Mouse (Mus musculus) midbrain, embryonic 14.5 days (tissue): ENCODE data around the gene Pgpep1. TPM values are rescaled to one million over a fixed set of nuclear protein-coding genes. Genes with fewer than 3 reads are reported as not detected.
A peak's percentile ranks its signal among the peaks of the same experiment; 100 is the strongest.

Experiments
- ATAC-seq: fragments of 200-750 bp; cut with Nextera tagmentation; 2 replicates; pipeline ENCODE4 v1.8.0; 2017; ENCODE audit warnings: moderate number of reproducible peaks, moderate library complexity; ENCODE audit not compliant: low FRiP score, low TSS enrichment
- DNase-seq: peaks from one replicate; pipeline ENCODE4 v3.0.0-alpha.2; 2015
- H3K27ac ChIP-seq: fragments of 300-500 bp; sonication (generic); replicated peaks from 2 replicates; pipeline ENCODE4 v1.5.1; 2014; ENCODE audit warnings: mild to moderate bottlenecking, low read depth, low read length, moderate library complexity
- H3K27me3 ChIP-seq: fragments of 300-500 bp; sonication (generic); 2 replicates; pipeline ENCODE4 v1.6.1; 2014; ENCODE audit warnings: low read length, control low read depth, mixed read lengths; ENCODE audit not compliant: control insufficient read depth, insufficient read depth
- H3K36me3 ChIP-seq: fragments of 300-500 bp; sonication (generic); 2 replicates; pipeline ENCODE4 v1.6.1; 2014; ENCODE audit warnings: low read length, control low read depth; ENCODE audit not compliant: control insufficient read depth, insufficient read depth
- H3K4me1 ChIP-seq: fragments of 300-500 bp; sonication (generic); 2 replicates; pipeline ENCODE4 v1.6.1; 2014; ENCODE audit warnings: mild to moderate bottlenecking, antibody characterized with exemption, low read length, control low read depth; ENCODE audit not compliant: control insufficient read depth, insufficient read depth
- H3K4me2 ChIP-seq: fragments of 300-500 bp; sonication (generic); 2 replicates; pipeline ENCODE4 v1.6.1; 2014; ENCODE audit warnings: mild to moderate bottlenecking, low read length, moderate library complexity
- H3K4me3 ChIP-seq: fragments of 300-500 bp; sonication (generic); replicated peaks from 2 replicates; pipeline ENCODE4 v1.5.1; 2014; ENCODE audit warnings: low read depth, low read length
- H3K9ac ChIP-seq: fragments of 300-500 bp; sonication (generic); replicated peaks from 2 replicates; pipeline ENCODE4 v1.6.1; 2014; ENCODE audit warnings: mild to moderate bottlenecking, low read length, moderate library complexity
- H3K9me3 ChIP-seq: fragments of 300-500 bp; sonication (generic); 2 replicates; pipeline ENCODE4 v1.6.1; 2016; ENCODE audit warnings: low read length, control low read depth, mixed read lengths; ENCODE audit not compliant: control insufficient read depth
- WGBS: fragments of 180-500 bp; shearing (Covaris S2); extraction: QIAGEN DNeasy Blood & Tissue Kit; methylation state at CpG from one replicate; pipeline ENCODE4 v1.1.7; 2014; 5-methylcytosine and 5-hydroxymethylcytosine counted together
- polyA plus RNA-seq: library from polyadenylated mRNA; unstranded; fragments of >200 nt; fragmentation: Nextera tagmentation; extraction: Ambion mirVana; gene quantifications from 2 replicates; pipeline ENCODE4 v1.2.1, GENCODE M21; 2014

Pgpep1 gene
- polyA plus RNA-seq, 1 experiment from 2014 or later = 95.8 TPM

DNA sequence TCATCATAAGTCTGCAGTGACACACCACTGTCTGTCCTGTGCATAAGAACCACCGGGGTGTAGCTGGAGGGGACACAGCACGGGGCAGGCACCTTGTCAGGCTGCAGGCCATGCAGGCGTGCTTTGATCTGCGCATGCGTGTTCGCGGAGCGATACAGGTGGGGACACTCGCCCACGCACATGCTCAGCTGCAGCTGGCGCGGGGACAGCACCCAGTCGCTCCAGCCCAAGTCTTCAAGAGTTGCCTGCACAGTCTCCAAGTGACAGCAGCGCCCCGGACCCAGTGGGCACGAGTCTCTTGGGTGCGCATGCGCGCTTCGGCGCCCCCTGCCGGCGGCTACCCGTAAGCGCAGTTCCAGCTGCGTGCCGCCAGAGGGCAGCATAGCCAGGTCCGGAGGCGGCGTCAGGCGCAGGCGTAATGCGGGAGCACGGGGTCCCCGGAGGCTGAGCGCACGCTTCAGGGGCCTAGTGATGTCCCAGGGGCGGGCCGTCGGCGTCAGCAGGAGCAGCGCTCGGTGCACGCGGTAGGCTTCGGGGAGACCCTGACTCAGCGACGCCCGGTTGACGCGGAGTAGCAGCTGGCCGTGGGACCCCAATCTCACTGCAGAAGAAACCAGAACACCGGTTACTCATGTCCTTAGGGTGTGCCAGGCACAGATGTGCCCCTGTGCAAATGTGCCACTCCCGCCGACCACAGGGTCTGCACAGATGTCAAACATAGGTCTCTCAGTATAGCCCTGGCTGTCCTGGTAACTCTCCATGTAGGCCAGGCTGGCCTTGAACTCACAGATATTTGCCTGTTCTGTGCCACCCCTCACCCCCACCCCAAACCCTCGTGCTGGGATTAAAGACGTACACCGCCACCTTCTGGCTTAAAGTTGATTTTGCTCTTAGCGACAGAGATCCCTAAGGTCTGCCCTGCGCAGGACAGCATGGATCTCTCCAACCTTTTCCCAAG lies 30.3 kb downstream of the Pgpep1 start:
- ATAC-seq = peak; percentile 88
- Histone ChIP-seq H3K4me3 (peak overlapping the region; percentile 39), H3K4me1 (peaks cover 17% of the 10 kb centered on the region), H3K27ac (peak overlapping the region; percentile 65), H3K9me3 (no peaks in the 10 kb centered on the region), H3K36me3 (no peaks in the 10 kb centered on the region), H3K9ac (peak overlapping the region; percentile 50), H3K4me2 (peak overlapping the region; percentile 62), H3K27me3 (0 out of 2 replicates have a peak, but pooled peaks cover 6% of the 10 kb centered on the region)
- peak; percentile 91 for DNase-seq
- WGBS = under 1% methylated on average over 60 of the region's 60 CpGs

DNA sequence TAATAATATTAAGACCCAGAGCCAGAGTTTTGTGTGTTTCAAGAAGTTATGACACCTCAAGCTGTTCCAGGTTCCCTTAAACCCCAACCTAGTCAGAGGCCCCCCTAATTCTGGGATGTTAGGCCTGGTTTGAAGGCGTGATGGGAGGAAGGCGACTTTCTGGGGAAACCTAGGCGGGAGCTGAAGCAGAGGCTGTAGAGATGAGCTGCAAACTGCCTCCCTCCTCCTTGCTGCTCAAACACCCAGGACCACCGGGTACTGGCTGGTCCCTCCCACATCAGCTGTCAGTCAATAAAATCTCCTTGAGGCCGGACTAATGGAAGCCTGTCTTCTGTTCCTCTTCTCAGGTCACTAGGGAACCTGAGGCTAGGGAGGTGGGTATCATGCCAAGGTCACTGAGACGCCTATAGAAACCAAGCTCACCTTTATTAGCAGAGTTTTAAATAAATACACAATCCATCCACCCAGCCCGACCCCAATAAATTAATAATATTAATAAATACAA lies 31.1 kb downstream of the Pgpep1 start:
- ATAC-seq (peak; percentile 1; the same call in 1 of the 2 replicates), DNase-seq (peak; percentile 23)
- peaks cover 17% of the 10 kb centered on the region for H3K4me1 ChIP-seq
- peak overlapping the region; percentile 65 for H3K27ac ChIP-seq
- no peaks in the 10 kb centered on the region for H3K9me3 ChIP-seq
- H3K4me3 ChIP-seq = peak overlapping the region; percentile 39
- peak overlapping the region; percentile 50 for H3K9ac ChIP-seq
- no peaks in the 10 kb centered on the region for H3K36me3 ChIP-seq
- 58% methylated on average over 7 of the region's 7 CpGs for WGBS
- 0 out of 2 replicates have a peak, but pooled peaks cover 6% of the 10 kb centered on the region for H3K27me3 ChIP-seq
- H3K4me2 ChIP-seq = peak overlapping the region; percentile 62

DNA sequence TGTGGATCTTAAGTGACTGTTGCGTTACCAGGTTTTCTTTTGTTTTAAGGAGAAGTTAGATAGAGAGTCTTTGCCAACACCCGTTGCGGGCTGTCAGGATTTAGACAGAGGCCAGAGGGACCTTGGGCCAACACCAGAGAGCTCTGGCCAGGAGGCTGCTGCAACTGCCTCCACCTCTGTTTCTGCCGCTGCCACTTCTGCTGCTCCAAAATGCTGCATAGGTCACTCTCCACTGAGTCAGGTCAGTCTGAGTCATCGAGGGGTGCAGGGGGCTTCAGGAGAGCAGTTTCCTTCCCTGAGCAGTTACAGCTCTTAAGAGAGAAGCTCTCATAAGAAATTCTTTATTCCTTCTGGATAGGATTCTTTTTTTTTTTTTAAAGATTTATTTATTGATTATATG lies 33.1 kb downstream of the Pgpep1 start:
- Histone ChIP-seq H3K27me3 (0 out of 2 replicates have a peak, but pooled peaks cover 6% of the 10 kb centered on the region), H3K9me3 (no peaks in the 10 kb centered on the region), H3K9ac (no peak overlapping the region), H3K4me1 (peaks cover 17% of the 10 kb centered on the region), H3K4me2 (no peak overlapping the region), H3K4me3 (no peak overlapping the region), H3K36me3 (no peaks in the 10 kb centered on the region), H3K27ac (no peak overlapping the region)
- whole genome bisulfite sequencing = 94% methylated on average over 5 of the region's 5 CpGs
- no peak for DNase-seq
- no peak for ATAC-seq

DNA sequence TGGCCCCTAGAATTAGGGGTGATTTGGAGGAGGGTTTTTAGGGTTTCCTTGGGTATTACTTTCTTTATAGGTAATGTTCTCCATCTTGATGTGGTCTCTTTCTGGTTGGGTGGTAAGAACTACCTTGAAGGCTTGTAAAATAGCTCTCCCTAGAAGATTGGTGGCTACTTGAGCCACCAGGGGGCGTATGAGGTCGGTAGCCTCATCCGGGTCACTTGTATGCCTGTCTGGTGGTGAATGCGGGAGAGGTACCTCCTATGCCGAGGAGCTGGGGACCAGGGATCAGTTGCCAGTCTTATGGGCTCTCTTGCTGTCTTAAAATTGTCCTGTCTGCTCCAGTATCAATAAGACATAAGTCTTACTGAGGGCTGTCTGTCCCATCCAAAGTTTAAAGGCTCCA lies 35.1 kb downstream of the Pgpep1 start:
- Histone ChIP-seq H3K9me3 (no peaks in the 10 kb centered on the region), H3K27me3 (no peaks in the 10 kb centered on the region), H3K27ac (no peak overlapping the region), H3K9ac (no peak overlapping the region), H3K4me1 (peaks cover 9% of the 10 kb centered on the region), H3K4me3 (no peak overlapping the region), H3K36me3 (no peaks in the 10 kb centered on the region), H3K4me2 (no peak overlapping the region)
- DNase-seq (peak; percentile 63), ATAC-seq (no peak)
- WGBS = 20% methylated on average over 5 of the region's 5 CpGs

DNA sequence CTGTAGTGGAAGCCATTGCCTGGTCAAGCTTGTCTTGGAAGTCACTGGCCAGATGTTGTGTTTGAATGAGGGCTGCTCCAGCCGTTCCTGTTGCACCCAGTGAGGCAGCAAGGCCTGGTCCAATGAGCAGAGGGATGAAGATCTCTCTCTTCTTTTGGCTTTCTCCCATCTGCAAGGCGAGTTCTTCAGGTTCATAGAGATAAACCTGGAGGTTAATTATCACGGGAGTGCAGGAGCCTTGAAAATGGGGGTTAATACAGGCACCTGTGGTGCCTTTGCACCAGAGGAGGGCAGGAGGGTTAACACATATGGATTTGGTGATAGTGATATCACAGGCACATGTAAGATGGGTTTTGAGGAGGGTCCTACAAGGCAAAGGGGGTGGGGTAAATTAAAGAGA lies 38.0 kb downstream of the Pgpep1 start:
- 71% methylated on average over 3 of the region's 3 CpGs for WGBS
- H3K36me3 ChIP-seq = no peaks in the 10 kb centered on the region

DNA sequence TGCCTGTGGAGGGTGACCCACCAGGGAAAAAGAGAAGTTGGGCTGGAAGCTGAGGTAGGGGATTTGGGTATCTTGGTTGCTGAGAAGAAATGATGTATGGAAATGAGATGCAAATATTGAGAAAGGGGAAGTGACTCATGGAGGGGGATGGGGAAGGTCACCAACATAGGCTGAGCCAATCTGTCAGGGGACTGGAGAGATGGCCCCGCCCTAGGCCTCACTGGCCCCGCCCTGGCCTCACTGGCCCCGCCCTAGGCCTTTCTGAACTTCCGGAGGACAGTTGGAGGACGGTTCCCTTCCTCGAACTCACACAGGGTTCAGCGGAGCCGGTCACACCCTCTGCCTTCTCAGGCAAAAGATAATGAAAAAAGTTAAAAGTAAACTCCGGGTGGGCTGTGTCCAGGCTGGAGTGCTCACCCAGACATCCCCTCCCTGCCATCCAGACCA lies 41.3 kb downstream of the Pgpep1 start:
- whole genome bisulfite sequencing = 21% methylated on average over 9 of the region's 9 CpGs
- Histone ChIP-seq H3K4me3 (no peak overlapping the region), H3K9ac (no peak overlapping the region), H3K9me3 (no peaks in the 10 kb centered on the region), H3K36me3 (no peaks in the 10 kb centered on the region), H3K4me1 (no peaks in the 10 kb centered on the region), H3K27ac (no peak overlapping the region), H3K4me2 (no peak overlapping the region), H3K27me3 (no peaks in the 10 kb centered on the region)
- ATAC-seq = no peak
- peak; percentile 31 for DNase-seq

More for the DNA sequence above, 38.0 kb downstream of the Pgpep1 start:
- Histone ChIP-seq H3K9ac (no peak overlapping the region), H3K4me3 (no peak overlapping the region), H3K4me2 (no peak overlapping the region), H3K27me3 (no peaks in the 10 kb centered on the region), H3K4me1 (no peaks in the 10 kb centered on the region), H3K9me3 (no peaks in the 10 kb centered on the region), H3K27ac (no peak overlapping the region)
- ATAC-seq = no peak
- no peak for DNase-seq

DNA sequence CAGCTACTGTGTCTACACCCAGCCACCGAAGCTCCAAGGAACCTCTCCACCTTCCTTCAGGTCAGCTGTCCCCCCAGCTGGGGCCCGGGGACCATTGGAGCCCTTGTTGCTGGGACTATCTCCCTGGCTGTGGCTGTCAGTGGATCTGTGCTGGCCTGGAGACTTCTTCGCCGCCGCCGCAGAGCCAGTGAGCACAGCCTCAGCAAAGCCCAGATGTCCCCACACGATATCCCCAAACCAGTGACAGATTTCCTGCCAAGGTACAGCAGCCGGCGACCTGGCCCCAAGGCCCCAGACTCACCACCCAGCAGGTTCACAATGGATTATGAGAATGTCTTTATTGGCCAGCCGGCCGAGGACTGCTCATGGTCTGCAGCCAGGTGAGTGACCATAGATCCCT lies 42.2 kb downstream of the Pgpep1 start:
- Histone ChIP-seq H3K4me2 (no peak overlapping the region), H3K27me3 (no peaks in the 10 kb centered on the region), H3K27ac (no peak overlapping the region), H3K36me3 (no peaks in the 10 kb centered on the region), H3K4me3 (no peak overlapping the region), H3K9me3 (no peaks in the 10 kb centered on the region), H3K9ac (no peak overlapping the region), H3K4me1 (no peaks in the 10 kb centered on the region)
- no peak for DNase-seq
- no peak for ATAC-seq
- 77% methylated on average over 11 of the region's 11 CpGs for WGBS

DNA sequence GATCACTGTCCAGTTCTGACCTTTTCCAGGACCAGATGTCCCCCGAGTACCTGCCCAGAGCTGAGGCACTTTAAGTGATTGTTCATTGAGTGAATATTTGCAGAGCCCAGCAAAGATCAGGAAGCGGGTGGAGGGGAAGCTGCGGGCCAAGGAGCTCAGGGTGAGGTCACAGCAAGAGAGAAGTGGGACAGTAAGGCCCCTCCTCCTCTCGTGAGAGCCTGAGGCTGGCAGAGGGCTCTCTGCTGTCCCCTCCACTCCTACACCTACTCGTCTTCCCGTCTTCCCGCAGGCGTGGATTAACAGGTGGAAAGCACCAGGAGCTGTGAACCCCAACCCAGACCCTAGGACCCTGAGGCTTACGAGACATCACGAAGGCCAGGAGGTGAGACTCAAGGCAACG lies 43.5 kb downstream of the Pgpep1 start:
- 57% methylated on average over 11 of the region's 11 CpGs for WGBS
- H3K27ac ChIP-seq = no peak overlapping the region
- ATAC-seq = no peak

More for the DNA sequence above, 43.5 kb downstream of the Pgpep1 start:
- H3K4me1 ChIP-seq = no peaks in the 10 kb centered on the region
- DNase-seq = no peak
- no peaks in the 10 kb centered on the region for H3K27me3 ChIP-seq
- no peaks in the 10 kb centered on the region for H3K36me3 ChIP-seq
- no peak overlapping the region for H3K9ac ChIP-seq
- no peak overlapping the region for H3K4me2 ChIP-seq
- H3K9me3 ChIP-seq = no peaks in the 10 kb centered on the region
- no peak overlapping the region for H3K4me3 ChIP-seq
